Mouse (Mus musculus) cerebellum, adult (tissue): ENCODE measurements around the gene Auts2.

Experiments
- ATAC-seq: cut with Nextera tagmentation; 2 replicates; pipeline ENCODE4 v1.9.2; 2017; ENCODE audit warnings: mild to moderate bottlenecking, moderate library complexity, mixed read lengths; ENCODE audit not compliant: insufficient number of reproducible peaks, low FRiP score, low TSS enrichment

The Auts2 gene

GRCm38 (mm10) chr5:132130577-132130976 is 412.6 kb downstream of the Auts2 start:
- ATAC-seq, result no peak

- no peak for ATAC-seq
These were observed 416.5 kb downstream of the Auts2 start for GRCm38 (mm10) chr5:132126626-132127025.

GRCm38 (mm10) chr5:132115631-132116030 is 427.5 kb downstream of the Auts2 start:
- no peak for ATAC-seq

- no peak for ATAC-seq
These were observed 428.4 kb downstream of the Auts2 start for GRCm38 (mm10) chr5:132114561-132115301.

- ATAC-seq, result no peak
These were observed 429.7 kb downstream of the Auts2 start for GRCm38 (mm10) chr5:132113480-132113879.

GRCm38 (mm10) chr5:132112666-132113065 is 430.5 kb downstream of the Auts2 start:
- ATAC-seq, result no peak

GRCm38 (mm10) chr5:132102426-132102825 is 440.7 kb downstream of the Auts2 start:
- no peak for ATAC-seq

- no peak for ATAC-seq
These were observed 444.7 kb downstream of the Auts2 start for GRCm38 (mm10) chr5:132098461-132098860.

GRCm38 (mm10) chr5:132092721-132093120 is 450.4 kb downstream of the Auts2 start:
- ATAC-seq, result no peak

GRCm38 (mm10) chr5:132089496-132090250 is 453.5 kb downstream of the Auts2 start:
- ATAC-seq, result no peak

- ATAC-seq, result no peak
These were observed 454.6 kb downstream of the Auts2 start for GRCm38 (mm10) chr5:132088585-132088984.

- ATAC-seq, result no peak
These were observed 459.3 kb downstream of the Auts2 start for GRCm38 (mm10) chr5:132083753-132084326.

GRCm38 (mm10) chr5:132075942-132076341 is 467.2 kb downstream of the Auts2 start:
- no peak for ATAC-seq

- ATAC-seq, result no peak
These were observed 468.3 kb downstream of the Auts2 start for GRCm38 (mm10) chr5:132074724-132075374.

GRCm38 (mm10) chr5:132074360-132074723 is 468.8 kb downstream of the Auts2 start:
- no peak for ATAC-seq

GRCm38 (mm10) chr5:132073677-132074359 is 469.3 kb downstream of the Auts2 start:
- no peak for ATAC-seq

- no peak for ATAC-seq
These were observed 470.8 kb downstream of the Auts2 start for GRCm38 (mm10) chr5:132072356-132072755.

GRCm38 (mm10) chr5:132067750-132068739 is 475.1 kb downstream of the Auts2 start:
- no peak for ATAC-seq

GRCm38 (mm10) chr5:132060116-132060515 is 483.0 kb downstream of the Auts2 start:
- ATAC-seq, result no peak
